Mouse (Mus musculus): Measurements from ENCODE around the gene Tjp2. TPM values are rescaled to one million over a fixed set of nuclear protein-coding genes. Genes with fewer than 3 reads are reported as not detected.

The Tjp2 gene
- total and polyA plus RNA-seq, 3 experiments = 9.0 to 17.8 (median 13.7) TPM

DNA sequence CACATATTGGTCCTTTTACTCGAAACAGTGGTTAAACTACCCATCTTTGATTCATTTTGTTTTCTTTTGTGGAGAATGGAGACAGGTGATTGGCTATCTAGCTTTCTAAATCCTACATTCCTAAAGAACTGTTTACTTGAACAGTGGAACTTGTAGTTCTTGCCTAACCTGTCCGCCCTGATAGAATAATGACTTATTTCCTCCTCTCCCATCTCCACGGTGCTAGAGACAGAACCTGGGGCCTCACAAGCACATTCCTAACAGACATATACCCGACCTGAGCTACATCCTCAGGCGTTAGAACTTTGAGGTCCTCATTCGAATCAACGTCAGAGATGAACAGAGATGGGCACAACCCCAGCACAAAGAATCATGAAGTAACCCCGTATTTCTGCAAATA, 44.4 kb downstream of the Tjp2 start:
- in situ Hi-C loops (cut with MboI; ENCODE audit: low pct_ligation_motif_present, low pct_unique_long_range_greater_than_20kb, low sequenced_read_pairs) = no loop called here
- H3K36me3 ChIP-seq (replicated peaks in 1 of 2; ENCODE audit: control insufficient read depth in 1 of 2, insufficient read depth in 1 of 2, low read length in 1 of 2) = peaks cover 0 to 4% of the 10 kb centered on the region in 2 experiments
- peaks cover 4 to 11% of the 10 kb centered on the region in 2 experiments; a peak in 3 of 4 replicates for H3K4me1 ChIP-seq (ENCODE audit: control insufficient read depth in 1 of 2, insufficient read depth in 2 of 2)
- H3K9me3 ChIP-seq (replicated peaks; ENCODE audit: low read length) = peaks cover 4% of the 10 kb centered on the region
- no peak for DNase-seq (ENCODE audit: extremely low read depth)
- H3K27me3 ChIP-seq (replicated peaks) = no peaks in the 10 kb centered on the region
- no peak overlapping the region for H3K4me2 ChIP-seq (ENCODE audit: insufficient read depth, low read depth, poor library complexity, severe bottlenecking)
- no peak overlapping the region for H3K27ac ChIP-seq (ENCODE audit: insufficient read depth, low read depth)
- no peak overlapping the region for H3K4me3 ChIP-seq (replicated peaks in 1 of 3; ENCODE audit: low read depth in 2 of 3, low read length in 2 of 3, poor library complexity in 1 of 3)
- no peaks in the 10 kb centered on the region for H3K79me2 ChIP-seq (replicated peaks; ENCODE audit: control insufficient read depth, extremely low read depth, insufficient read depth, poor library complexity, severe bottlenecking)
- TF ChIP-seq KAT2A (IDR thresholded peaks at IDR 0.05; ENCODE audit: insufficient replicate concordance, low read length) = no peak
- TF ChIP-seq USF2 (conservative IDR thresholded peaks at IDR 0.05; ENCODE audit: low read depth, low read length) = no peak
- no peak for TF ChIP-seq HCFC1 (IDR thresholded peaks at IDR 0.05; ENCODE audit: low read depth, low read length)
- TF ChIP-seq PAX5 (IDR thresholded peaks at IDR 0.05; ENCODE audit: low read length) = no peak
- TF ChIP-seq MXI1 (IDR thresholded peaks at IDR 0.05; ENCODE audit: low read depth, low read length) = no peak
- TF ChIP-seq JUN (IDR thresholded peaks at IDR 0.05; ENCODE audit: insufficient read depth, low read depth, low read length) = no peak
- H3K9ac ChIP-seq (ENCODE audit: insufficient read depth, low read depth) = no peak overlapping the region
- dilution Hi-C loops (cut with MboI; ENCODE audit: extremely low pct_ligation_motif_present, extremely low pct_unique_long_range_greater_than_20kb, low sequenced_read_pairs) = no loop called here

- no peak overlapping the region for H3K27ac ChIP-seq (ENCODE audit: insufficient read depth, low read depth)
- no peaks in the 10 kb centered on the region for H3K36me3 ChIP-seq (replicated peaks in 1 of 2; ENCODE audit: control insufficient read depth in 1 of 2, insufficient read depth in 1 of 2, low read length in 1 of 2)
- no peaks in the 10 kb centered on the region for H3K9me3 ChIP-seq (replicated peaks; ENCODE audit: low read length)
- no peak overlapping the region for H3K9ac ChIP-seq (ENCODE audit: insufficient read depth, low read depth)
- no peak overlapping the region for H3K4me2 ChIP-seq (ENCODE audit: insufficient read depth, low read depth, poor library complexity, severe bottlenecking)
- in situ Hi-C loops (cut with MboI; ENCODE audit: low pct_ligation_motif_present, low pct_unique_long_range_greater_than_20kb, low sequenced_read_pairs) (no loop called here), dilution Hi-C loops (cut with MboI; ENCODE audit: extremely low pct_ligation_motif_present, extremely low pct_unique_long_range_greater_than_20kb, low sequenced_read_pairs) (no loop called here)
- H3K4me3 ChIP-seq (replicated peaks in 1 of 3; ENCODE audit: low read depth in 2 of 3, low read length in 2 of 3, poor library complexity in 1 of 3) = no peak overlapping the region
- TF ChIP-seq ZMIZ1 (IDR thresholded peaks at IDR 0.05; ENCODE audit: low read depth, low read length) (no peak), MAX (IDR thresholded peaks at IDR 0.05; ENCODE audit: low read length) (no peak), TBP (conservative IDR thresholded peaks at IDR 0.05; ENCODE audit: low read depth, low read length) (no peak), SMC3 (IDR thresholded peaks at IDR 0.05; ENCODE audit: low read depth, low read length) (no peak), NRF1 (IDR thresholded peaks at IDR 0.05; ENCODE audit: low read depth, low read length) (no peak), POLR2AphosphoS2 (IDR thresholded peaks at IDR 0.05; ENCODE audit: low read depth, low read length) (no peak), EP300 (IDR thresholded peaks at IDR 0.05; ENCODE audit: low read length) (no peak), PAX5 (IDR thresholded peaks at IDR 0.05; ENCODE audit: low read length) (no peak), UBTF (IDR thresholded peaks at IDR 0.05; ENCODE audit: low read depth, low read length) (no peak)
- H3K4me1 ChIP-seq (ENCODE audit: control insufficient read depth in 1 of 2, insufficient read depth in 2 of 2) = peaks cover 9 to 24% of the 10 kb centered on the region in 2 experiments
- DNase-seq (ENCODE audit: extremely low read depth) = no peak
- peaks cover 12% of the 10 kb centered on the region for H3K27me3 ChIP-seq (replicated peaks)
- no peaks in the 10 kb centered on the region for H3K79me2 ChIP-seq (replicated peaks; ENCODE audit: control insufficient read depth, extremely low read depth, insufficient read depth, poor library complexity, severe bottlenecking)
These were observed 46.7 kb downstream of the Tjp2 start for GRCm38 (mm10) chr19:24178086-24178485.

DNA sequence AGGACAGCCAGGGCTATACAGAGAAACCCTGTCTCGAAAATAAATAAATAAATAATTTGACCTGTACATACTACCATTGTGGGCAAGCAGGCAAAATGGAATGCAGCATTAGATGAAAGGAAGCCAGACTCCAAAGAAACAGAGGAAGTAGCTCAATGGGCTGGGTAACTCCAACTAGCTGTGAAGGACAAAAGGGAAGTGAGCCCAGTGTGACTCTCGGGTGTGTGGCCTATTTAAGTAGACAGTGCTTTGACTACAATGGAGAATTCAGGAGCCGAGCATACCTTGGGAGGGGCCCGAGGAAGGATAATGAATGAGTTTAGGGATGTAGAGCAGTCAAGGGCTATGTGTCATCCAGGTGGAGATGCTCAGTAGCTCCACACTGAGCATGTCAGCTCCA, 48.1 kb downstream of the Tjp2 start:
- Histone ChIP-seq H3K36me3 (replicated peaks in 1 of 2; ENCODE audit: control insufficient read depth in 1 of 2, insufficient read depth in 1 of 2, low read length in 1 of 2) (no peaks in the 10 kb centered on the region), H3K27ac (ENCODE audit: insufficient read depth, low read depth) (no peak overlapping the region), H3K4me3 (replicated peaks in 1 of 3; ENCODE audit: low read depth in 2 of 3, low read length in 2 of 3, poor library complexity in 1 of 3) (no peak overlapping the region), H3K4me2 (ENCODE audit: insufficient read depth, low read depth, poor library complexity, severe bottlenecking) (no peak overlapping the region), H3K9me3 (replicated peaks; ENCODE audit: low read length) (no peaks in the 10 kb centered on the region), H3K9ac (ENCODE audit: insufficient read depth, low read depth) (no peak overlapping the region), H3K79me2 (replicated peaks; ENCODE audit: control insufficient read depth, extremely low read depth, insufficient read depth, poor library complexity, severe bottlenecking) (no peaks in the 10 kb centered on the region), H3K27me3 (replicated peaks) (peaks cover 17% of the 10 kb centered on the region), H3K4me1 (ENCODE audit: control insufficient read depth in 1 of 2, insufficient read depth in 2 of 2) (peaks cover 13 to 26% of the 10 kb centered on the region in 2 experiments)
- dilution Hi-C loops (cut with MboI; ENCODE audit: extremely low pct_ligation_motif_present, extremely low pct_unique_long_range_greater_than_20kb, low sequenced_read_pairs) (no loop called here), in situ Hi-C loops (cut with MboI; ENCODE audit: low pct_ligation_motif_present, low pct_unique_long_range_greater_than_20kb, low sequenced_read_pairs) (no loop called here)
- no peak for DNase-seq (ENCODE audit: extremely low read depth)
- TF ChIP-seq JUND (conservative IDR thresholded peaks at IDR 0.05; ENCODE audit: low read depth, low read length) (no peak), IRF4 (IDR thresholded peaks at IDR 0.05; ENCODE audit: low read depth, low read length) (peak; percentile 13; the same call in 1 of the 2 replicates), MXI1 (IDR thresholded peaks at IDR 0.05; ENCODE audit: low read depth, low read length) (no peak), USF1 (IDR thresholded peaks at IDR 0.05; ENCODE audit: low read depth, low read length) (no peak), KAT2A (IDR thresholded peaks at IDR 0.05; ENCODE audit: insufficient replicate concordance, low read length) (no peak)
